Mouse (Mus musculus) erythroblast, adult 5-6 weeks (primary cell): ENCODE measurements around the gene Mob4. TPM values are rescaled to one million over a fixed set of nuclear protein-coding genes. Genes with fewer than 3 reads are reported as not detected.
"Not testable (repeated sequence)": the region's sequence is repeated elsewhere in the genome, so short reads cannot be mapped to it uniquely, and the experiment has no call there.

ENCODE experiments used
- ATAC-seq: replicated peaks from 2 replicates; pipeline ENCODE4 v1.8.0; 2016; ENCODE audit warnings: moderate number of reproducible peaks, mild to moderate bottlenecking, moderate TSS enrichment, inconsistent platforms; ENCODE audit not compliant: poor library complexity, low FRiP score, severe bottlenecking
- total RNA-seq, 2 experiments: library from RNA; stranded (forward) in 1 of 2; stranded (reverse) in 1 of 2; fragments of 150-400 nt in 1 of 2; fragments of 200-764, 138-1000 nt in 1 of 2; gene quantifications; 2 replicates each; pipeline versions ENCODE4 v1.2.3 to v1.2.4; 2015 to 2017; ENCODE audit warnings: low replicate concordance in 2 of 2

The Mob4 gene
- total RNA-seq (2015; ENCODE audit: low replicate concordance) = 19.4 and 28.6 TPM in 2 replicates
- 27.2 and 40.0 TPM in 2 replicates for total RNA-seq (2017; ENCODE audit: low replicate concordance)

DNA sequence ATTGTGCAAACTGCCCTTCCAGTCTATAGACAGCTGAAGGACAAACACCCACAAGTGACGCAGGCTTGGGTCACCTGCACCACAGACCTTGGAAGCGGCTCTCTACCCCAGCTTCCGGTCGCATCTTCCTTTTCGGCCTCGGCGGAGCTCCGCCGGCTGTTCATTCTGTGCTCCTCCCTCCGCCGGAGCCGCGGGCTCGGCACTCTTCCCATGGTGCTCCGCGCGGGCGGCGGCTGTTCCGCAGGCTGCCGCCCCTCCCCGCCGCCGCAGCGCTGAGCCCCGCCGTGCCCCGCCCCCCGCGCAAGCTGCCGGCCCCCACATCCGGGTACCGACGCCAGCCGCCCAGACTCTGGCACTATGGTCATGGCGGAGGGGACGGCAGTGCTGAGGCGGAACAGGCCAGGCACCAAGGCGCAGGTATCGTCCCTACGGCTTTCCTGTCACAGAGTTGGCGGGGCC is at the start of gene Mob4:
TSS of gene Mob4 (plus strand) at position 289 of the 459 bp plus-strand sequence.
- peak; percentile 93 for ATAC-seq

DNA sequence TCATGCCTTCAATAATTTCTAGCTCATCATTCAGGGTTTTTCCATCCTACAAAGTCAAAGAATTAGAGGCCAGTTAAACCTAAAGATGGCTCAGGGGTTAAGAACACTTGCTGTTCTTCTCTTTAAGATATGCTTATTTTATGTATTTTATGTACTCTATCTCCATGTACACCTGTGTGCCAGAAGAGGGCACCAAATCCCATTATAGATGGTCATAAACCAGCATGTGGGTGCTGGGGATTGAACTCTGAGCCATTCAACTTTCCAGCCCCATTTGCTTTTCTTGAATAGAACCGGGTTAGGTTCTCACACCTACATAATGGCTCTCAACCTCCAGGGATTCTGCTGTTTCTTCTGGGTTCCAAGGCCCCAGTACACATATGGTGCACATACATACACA is 48.9 kb upstream of the Mob4 start:
- ATAC-seq = no peak

DNA sequence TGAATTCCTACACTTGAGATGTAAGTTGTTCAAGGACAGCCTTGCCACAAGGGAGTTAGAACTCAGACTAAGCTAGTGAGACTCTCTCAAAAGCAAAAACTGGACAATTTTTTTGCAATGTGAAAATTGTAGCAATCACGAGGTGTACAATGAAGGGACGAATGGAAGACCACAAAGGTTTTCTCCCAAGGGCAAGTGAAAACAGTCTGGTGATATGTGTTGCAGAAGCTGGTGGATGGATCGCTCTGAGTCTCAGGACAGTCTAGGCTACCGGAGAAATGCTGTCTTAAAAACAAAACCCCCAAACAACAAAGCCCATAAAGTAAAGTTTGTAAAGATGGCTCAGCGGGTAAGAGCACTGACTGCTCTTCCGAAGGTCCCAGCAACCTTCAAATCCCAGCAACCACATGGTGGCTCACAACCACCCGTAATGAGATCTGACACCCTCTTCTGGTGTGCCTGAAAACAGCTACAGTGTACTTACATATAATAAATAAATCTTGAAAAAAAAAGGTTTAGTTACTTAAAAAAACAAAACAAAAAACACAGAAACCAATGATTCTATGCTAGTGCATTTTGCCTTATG is 45.2 kb upstream of the Mob4 start:
- no peak for ATAC-seq

DNA sequence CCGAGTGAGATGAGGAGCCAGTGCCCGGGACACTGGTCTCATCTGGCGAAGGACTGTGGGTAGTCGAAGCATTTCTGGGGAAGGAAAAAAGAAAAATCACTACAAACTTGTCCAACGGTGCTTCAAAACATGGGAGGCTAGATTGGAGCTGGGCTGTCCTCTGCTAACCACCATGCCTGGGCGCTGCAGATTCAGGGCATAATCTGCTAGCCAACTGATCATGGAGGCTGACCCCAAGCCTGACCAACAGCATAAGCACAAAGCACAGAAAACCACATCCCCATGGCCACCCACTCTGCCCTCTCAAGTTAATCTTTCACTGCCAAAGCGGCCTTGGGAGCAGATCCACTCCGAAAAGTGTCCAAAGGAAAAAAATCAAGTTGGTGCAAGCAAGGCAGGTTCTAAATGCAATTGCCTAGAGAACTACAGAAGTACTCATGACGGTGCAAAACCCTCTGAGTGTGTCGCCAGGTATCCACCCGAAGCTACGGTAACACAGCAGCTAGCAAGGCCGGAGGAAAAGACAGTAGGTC is 44.1 kb upstream of the Mob4 start:
- ATAC-seq = peak; percentile 48

DNA sequence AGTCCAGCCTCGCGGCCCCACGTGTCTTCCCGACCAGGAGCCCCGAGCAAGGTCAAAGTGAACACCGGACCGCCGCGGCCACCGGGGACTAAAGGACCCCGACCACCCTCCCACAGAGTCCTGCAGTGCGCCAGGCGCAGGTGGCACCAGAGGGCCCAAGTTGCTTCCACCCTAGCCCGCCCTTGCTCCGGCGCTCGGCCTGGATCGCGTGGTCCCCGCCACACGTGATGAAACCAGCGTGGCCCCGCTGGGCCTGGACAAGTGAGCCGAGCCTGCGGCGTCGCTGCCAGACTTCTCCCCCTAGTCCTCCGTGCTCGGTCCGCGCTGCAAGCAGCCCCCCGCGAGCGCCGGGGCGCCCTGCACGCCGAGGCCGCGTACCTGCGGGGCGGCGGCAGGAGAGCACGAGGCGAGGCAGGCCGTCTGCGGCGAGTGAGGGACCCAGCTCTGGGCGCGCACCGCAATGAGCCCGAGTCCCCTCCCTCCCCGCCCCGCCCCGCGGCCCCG is 43.6 kb upstream of the Mob4 start:
- peak; percentile 50 for ATAC-seq

DNA sequence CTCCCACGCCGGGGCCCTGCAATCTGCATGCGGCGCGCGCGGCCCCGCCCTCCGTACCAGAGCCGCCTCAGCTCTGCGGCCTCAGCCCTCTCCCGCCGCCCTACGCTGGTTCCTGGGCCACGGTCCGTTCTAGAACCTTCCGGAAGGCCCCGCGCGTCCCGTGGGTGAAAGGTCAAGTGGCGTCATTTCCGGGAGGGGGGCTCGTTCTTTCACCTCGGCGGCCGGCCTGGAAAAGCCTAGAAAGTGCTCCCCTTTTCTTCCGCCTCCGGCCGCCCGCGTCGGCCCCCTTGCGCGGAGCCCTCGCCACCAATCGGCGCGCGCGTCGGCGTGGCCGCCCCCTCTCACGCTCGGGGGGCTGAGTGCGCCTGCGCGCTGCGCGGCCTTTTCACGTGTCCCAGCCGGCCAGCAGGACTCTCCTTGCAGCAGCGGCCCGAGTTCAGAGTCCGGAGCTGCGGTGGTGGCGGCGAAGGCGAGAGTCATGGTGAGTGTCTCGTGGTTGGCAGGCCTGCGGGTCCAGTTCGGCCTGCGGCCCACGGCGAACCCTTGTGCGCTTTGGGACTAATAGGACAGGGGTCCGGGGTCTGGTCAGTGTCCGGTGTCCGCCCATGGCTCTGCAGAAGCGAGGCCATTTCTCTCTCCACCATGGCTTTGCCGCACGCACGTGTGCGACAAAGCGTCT is 43.0 kb upstream of the Mob4 start, which contains the start of the genes Hspe1 and Hspd1:
TSS of gene Hspe1 (plus strand) at position 201 of the 679 bp plus-strand sequence.
TSS of gene Hspd1 (minus strand) at position 312 of the 679 bp plus-strand sequence.
- peak; percentile 86 for ATAC-seq

DNA sequence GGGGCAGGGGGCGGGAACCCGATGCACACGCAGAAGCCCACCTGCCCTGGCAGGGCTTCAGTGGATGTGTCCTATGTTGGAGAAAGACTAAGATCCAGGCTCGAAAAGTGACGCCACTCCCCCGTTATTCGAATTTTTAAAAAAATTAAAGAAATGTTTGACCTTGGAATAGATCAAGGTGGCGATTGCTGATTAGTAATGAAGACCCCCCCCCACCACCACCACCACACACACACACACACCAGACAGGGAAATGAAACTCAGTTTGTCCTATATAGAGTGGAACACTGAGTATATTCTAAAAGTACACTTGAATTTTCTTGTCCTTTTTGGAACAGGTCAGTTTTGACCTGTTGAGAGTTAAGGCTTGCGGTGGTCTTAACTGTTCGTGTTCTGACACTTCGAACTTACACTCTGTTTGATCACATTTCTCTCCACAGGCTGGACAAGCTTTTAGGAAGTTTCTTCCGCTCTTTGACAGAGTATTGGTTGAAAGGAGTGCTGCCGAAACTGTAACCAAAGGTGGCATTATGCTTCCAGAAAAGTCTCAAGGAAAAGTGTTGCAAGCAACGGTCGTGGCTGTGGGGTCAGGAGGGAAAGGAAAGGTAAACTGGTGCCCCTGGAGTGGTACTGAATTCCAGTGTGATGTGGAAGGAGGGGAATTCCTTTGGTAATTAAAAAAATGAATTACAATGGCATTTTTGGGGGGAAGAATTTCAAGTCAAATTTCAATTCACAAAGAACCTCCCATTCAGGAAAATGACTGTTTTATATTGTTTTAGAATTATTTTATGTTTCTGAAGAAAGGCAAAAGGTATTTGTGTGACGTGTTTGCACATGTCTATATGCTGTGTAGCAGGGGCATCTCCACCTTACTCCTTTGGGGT is 42.2 kb upstream of the Mob4 start:
- ATAC-seq = no peak

DNA sequence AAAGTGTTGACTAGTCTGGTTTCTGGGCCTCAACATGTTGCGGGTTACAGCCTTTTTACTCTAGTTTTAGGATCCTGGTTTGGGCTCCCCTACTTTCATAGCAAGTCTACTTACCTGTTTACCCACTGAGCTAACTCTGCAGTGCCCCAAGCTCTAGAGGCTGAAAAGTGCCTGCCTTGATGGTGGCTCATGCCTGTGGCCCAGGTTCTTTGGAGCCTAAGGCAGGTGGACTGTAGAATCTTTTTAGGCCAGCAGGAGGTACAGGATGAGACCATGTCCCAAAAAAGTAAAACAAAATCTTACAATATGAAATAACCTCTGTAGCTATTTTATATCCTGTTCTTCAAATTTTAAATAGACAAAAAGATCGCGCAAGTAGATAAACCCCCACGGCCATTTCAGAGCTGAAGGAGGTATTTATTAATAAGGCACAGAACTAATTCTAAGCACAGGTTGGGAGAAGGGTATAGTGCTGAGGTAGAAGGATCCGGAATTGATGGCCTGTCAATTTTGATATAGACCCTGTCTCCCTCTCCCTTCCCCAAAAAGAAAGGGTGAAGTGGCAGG is 41.5 kb upstream of the Mob4 start:
- ATAC-seq = no peak

DNA sequence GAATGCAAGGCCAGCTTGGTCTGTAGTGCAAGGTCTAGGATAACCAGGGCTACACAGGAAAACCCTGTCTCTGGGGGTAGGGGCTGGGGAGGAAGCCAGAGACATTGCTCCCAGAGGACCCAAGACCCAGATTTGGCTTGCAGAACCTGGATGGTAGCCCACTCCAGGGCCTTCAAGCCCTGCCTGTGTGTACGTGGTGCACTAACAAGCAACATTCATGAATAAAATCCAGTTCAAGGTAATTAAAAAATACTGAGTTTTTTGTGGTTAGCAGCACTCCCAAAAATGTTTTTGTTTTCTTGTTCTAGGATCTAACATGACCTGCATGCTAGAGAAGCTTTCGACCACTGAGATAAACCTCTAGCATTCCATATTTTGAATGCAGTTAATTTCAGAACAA is 39.0 kb upstream of the Mob4 start:
- ATAC-seq = no peak

DNA sequence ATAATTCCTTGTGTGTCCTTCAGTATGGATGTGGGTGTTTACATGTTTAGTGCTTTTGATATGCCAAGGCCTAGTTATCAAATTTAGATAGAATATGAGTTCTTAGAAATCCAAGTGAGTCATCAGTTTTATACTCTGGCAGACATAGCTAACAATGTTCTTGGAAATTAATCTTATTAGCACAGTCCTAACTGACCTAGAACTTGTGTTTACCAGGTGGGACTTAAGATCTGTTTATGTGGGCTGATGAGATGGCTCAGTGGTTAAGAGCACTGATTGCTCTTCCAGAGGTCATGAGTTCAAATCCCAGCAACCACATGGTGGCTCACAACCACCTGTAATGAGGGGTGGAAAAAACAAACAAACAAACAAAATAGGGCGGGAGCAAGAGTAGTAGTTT is 38.6 kb upstream of the Mob4 start:
- ATAC-seq = no peak

DNA sequence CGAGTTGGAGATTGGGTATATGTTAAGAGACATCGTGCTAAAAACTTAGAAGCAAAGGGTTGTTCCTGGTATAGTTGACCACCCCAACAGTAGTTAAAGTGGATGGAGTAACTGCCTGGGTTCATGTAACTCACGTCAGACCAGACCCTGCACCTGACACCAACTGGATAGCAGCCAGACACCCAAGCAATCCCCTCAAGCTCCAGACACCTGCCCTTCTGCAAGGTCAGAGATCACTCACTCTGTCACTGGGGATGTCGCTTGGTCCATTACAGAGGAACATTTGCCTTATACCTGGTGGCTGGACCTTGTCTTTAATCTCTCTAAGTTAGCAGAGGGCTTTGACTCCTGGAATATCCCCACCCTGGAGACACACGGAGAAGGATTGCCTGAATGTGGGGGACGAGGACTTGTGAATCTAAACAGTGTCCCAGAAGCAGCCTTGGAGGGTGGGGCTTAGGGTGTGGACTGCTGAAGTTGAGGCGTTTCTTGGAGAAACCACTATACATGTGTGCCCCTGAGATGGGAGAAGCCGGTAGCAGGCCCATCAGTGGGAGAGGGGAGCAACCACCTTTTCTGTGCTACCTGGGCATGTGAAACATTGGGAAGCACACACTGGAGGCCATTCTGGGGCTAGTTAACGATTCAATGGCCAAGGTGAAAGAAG is 24.0 kb upstream of the Mob4 start:
- ATAC-seq = no peak

DNA sequence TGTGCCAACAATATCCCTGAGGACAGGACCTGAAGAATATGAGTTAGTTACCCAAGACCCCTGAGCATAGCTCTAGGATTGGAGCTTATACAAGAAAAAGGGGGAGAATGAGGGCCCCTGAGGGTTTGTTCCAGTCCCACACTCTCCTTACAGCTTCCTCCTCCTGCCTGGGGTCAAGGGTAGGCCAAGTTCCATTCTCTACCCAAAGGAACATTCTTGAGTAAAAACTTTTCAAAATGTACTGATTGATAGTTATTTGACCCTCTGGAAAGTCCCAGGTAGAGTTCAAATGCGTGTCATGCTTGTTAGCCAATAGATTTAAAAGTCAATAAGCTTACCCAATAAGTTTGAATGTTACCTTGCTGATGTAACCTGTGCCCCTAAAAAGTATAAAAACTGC is 23.4 kb upstream of the Mob4 start:
- no peak for ATAC-seq

DNA sequence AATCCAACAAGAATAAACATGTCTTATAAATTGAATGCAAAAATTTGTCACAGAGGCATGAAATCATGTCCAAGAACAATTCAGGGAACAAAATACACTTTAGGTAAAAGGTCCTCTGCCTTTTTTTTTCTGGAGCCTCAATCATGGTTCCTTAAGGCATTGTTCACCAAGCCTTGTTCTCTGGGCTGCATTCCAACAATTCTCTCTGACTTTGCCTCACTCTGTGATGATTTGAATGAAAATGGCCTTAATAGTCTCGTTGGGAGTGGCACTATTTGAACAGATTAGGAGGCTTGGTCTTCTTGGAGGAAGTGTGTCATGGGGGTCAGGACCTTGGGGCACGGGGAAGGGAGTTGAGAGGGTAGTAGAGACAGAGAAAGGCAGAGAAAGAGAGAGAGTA is 22.6 kb upstream of the Mob4 start:
- ATAC-seq = no peak

DNA sequence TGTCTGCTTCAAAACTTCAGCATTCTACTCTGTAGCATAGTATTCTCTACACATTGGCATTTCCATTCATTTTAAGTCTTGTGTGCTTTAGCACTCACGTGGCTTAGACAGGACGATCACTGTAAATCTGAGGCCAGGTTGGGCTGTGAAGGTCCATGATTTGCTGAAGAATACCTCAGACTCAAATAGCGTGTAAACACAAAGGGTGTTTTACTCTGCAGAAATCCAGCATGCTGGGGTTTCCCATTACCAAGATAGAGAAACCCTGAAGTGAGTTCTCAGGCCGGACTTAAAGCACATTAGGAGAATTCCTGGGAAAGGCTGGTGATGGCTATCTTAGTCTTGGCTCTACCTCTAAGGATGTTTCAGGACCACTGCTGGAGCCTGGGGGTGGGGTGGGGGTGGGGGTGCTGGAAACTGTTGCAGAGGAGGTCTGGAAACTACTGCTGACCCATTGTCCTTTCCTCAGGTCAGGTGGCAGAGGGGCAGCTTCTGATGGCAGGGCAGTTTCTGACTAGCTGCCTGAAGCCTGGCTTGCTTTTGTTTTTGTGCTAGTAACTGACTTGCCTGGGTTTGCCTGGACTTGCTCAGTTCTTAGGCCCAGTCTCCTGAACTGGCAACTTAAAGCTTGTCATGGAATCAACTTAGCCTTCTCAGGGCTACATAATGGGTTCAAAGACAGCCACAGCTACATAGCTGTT is 21.8 kb upstream of the Mob4 start:
- no peak for ATAC-seq

DNA sequence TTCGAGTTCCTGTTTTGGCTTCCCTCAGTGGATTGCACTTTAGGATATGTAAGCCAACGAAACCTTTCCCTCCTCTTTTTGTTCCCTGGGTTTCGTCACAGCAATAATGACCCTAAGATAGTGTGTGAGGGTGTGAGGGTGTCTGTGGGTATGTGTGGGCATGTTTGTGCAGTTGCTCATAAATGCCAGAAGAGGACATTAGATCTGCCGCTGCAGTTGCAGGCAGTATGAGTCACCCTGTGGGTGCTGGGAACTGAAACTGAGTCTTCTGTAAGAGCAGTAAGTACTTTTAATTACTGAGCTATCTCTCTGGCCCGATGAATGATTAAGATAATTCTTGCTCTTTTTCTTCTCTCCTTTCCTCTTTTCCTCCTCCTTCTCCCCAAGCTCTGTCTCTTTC is 8.0 kb upstream of the Mob4 start:
- no peak for ATAC-seq

DNA sequence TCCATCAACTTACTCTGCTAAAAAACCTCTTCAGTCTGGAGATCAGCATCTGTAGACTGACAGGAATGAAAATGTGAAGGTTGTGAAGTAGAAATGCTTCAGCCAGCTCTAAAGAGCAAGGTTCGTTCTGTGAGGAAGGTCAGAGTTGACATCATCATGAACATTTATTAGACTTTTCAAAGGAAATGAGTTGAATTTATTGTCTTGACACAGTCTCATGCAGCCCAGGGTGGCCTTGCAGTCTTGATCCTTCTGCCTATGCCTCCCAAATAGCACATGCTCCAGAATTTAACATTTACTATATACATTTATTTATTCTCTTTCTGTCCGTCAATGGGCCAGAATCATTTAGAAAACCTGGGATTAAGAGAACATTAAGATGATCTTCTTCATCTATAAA is 7.5 kb upstream of the Mob4 start:
- ATAC-seq = no peak

DNA sequence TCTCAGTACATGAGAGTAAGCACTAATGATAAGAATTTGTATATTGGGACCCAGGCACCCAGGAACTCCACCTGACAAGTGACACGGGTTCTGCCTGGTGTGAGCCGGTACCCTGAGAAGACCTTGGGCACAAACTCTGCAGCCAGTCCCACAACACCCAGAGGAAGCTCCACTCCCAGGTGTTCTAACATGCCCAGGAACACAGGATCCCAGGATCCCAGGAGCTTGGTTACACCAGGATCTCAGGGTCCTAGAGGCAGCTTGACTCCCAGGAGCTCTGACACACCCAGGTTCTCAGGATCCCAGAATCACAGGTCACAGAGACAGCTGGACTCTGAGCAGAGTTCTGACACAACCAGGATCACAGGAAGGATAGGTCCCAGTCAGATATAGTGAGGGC is 6.9 kb upstream of the Mob4 start:
- ATAC-seq = not testable (repeated sequence)

DNA sequence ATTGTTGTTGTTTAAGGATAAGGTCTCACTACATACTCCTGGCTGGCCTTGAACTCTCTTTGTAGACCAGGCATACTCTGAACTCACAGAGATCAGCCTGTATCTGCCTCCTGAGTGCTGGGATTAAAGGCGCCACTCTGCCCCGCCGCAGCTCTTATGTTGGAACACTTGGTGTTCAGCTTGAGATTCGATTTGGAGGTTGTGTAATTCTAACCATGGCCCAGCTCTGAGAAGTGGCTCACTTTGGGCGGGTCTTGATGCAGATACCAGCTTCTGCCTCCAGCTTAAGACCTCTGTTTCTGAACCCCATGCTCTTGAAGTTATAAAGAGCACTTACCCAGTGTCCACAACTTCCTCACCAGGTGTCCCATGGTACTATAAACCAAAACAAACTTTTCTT is 1.3 kb upstream of the Mob4 start:
- no peak for ATAC-seq
